Mouse (Mus musculus) kidney, adult 18-20 months (tissue): Measurements from ENCODE around the gene Ren1.
"Not testable (repeated sequence)": the region's sequence is repeated elsewhere in the genome, so short reads cannot be mapped to it uniquely, and the experiment has no call there.

Source experiments
- DNase-seq: peaks from one replicate; pipeline ENCODE4 v3.0.0; 2021

Gene Ren1

DNA sequence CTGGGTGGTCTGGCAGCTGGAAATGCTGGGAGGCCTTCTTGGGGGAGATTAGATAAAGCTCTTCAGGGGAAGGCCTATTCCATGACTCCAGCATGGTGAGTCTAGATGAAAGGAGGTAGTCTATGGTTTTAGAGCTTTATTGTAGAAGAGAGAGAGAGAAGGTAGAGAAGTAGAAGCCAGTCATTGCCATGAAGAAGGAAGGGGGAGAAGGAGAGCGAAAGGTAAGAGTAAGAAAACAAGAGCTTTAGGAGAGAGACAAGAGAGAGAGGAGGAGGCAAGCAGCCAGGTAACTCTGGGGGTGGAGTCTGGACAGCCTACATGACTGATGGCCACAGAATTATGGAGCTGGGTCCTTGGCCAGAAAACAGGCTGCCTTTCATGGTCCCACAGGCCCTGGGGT lies at the start of gene Ren1:
Ren1 (plus strand) TSS at position 301 of the 400 bp plus-strand sequence.
- no peak for DNase-seq

DNA sequence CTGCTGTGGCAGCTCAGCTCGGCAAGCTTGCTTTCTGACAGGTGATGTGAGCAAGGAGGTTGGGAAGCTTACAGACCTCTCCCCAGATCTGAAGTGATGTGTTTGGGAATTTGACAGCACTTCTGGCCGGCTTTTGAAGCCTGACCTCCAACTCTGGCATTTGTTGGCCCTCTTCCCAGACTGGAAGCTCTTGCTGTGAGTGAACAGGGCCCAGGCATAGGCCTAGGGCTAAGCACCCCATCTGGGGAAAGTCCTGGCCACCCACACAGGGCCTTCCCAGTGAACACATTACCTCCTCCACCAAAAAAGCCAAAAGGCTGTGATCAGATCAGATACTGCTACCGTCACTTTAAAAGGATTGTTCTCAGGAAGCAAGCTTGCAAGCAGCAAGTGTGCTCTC lies 47.8 kb upstream of the Ren1 start:
- peak; percentile 63 for DNase-seq

DNA sequence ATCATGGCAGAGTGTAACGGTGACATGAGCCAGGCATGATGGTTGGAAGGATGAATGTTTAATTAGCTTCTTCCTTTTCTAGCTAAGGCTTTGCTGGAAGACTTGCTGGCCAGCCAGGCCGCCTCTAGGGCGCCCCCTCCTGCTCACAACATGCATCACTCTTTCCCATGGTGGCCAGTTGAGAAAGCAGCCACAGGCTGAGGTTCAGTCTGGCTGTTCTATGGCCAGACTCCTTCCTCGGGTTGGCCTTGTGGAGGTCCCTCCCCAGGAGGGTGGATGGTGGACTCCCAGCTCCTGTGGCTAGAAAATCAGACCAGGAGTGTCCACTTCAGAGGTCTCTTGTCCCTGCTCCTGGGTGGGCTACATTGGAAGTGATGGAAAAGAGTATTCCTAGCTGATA lies 43.5 kb upstream of the Ren1 start:
- DNase-seq, result peak; percentile 89

DNA sequence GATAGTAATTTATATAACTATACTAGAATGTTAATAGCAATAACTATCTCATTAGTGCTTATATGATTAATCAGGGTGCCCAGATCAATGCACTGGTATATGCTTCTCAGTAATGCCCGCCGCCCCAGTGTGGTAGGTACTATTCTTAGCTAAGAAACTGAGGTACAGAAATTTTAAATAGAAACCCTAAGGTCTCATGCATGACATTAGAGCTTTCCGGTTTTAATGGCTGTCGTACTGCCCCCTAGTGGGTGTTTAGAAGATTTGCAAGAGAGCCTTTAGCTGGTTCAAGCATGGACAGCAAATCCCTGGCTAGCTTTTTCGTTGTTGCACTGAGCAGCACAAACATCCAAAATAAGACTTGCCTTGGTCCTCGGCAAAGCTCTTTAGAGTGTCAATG lies 43.0 kb upstream of the Ren1 start:
- DNase-seq, result peak; percentile 53

DNA sequence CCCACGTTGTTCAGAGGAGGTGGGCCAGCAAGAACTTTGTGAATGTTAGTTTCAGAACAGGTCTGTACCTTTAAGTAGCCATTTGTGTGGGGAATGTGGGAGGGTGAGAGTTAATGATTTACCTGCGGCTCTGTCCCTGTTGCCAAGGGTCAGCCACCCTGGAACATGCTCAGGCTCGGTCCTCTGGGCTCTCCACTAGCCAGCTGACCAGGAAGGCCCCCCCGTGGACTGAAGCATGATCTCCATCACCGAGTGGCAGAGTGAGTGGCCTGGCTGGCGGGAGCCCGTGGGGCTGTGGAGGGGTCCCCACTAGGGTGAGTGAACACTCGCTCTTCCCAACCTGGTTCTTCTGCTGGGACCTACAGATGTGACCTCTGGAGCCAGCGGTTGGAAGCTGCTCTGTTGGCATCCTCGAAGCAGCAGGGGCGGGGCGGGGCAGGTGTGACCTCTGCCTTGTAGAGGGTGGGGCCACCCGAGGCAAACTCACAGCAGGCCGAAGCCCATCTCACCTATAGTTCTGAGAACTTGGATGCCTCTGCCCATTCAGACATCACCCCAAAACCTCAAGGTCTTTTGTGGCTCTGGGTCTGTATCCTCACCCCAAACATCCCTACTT lies 40.5 kb upstream of the Ren1 start, which contains the start of gene Golt1a:
Golt1a (plus strand) TSS at position 149 of the 616 bp plus-strand sequence.
- peak; percentile 91 for DNase-seq

DNA sequence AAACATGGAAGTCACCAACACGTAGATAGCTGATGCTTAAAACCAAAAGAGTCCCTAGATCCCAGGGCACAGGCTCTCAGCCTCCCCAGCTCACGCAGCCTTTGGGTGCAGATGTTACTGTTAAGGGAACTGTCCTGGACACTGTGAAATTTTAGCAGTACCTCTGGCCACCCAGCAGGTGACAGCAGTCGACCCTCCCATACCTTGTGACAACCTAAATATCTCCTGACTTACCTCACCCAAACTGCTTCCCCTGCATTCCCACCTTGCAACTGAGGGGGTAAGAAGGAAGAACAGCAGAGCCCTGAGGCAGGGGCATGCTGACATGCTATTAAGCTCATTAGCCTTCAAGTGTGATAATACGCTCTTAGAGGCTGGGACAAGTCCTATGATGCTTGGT lies 39.1 kb upstream of the Ren1 start:
- no peak for DNase-seq

DNA sequence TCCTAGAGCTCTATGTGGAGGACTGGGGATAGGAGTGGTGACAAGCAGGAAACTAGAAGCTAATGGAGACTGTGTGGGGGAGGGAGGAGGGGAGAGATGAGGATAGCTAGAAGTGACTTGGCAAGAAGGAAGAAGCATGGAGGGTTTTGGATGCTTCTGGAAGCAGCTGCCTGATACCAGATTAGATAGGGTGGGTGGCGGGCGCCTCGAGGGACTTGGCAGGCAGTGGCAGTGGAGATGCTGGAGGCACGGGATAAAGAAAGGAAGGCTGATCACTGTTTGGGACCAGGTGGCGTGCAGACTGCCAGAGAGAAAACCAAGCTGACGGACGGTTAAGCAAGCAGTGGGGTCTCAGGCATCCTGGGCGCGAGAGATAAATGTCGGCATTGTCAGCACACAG lies 38.4 kb upstream of the Ren1 start:
- no peak for DNase-seq

DNA sequence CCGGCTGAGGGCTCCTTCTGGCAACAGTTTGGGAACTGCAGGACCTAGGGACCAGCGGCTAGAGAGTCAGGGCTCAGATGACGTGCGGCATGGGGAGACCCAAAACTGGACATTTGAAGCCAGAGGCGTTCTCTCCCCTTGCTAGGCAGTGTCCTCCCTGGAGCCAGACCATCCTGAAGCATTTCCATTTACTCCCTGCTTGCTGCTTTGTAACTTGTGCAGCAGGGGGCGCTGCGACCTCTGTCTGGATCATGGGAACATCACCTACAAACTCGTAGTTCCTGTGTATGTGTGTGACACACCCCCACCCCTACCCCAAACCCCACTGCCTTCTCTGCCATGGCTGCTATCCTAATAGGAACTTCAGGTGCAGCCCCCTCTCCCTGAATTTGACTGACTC lies 35.9 kb upstream of the Ren1 start:
- DNase-seq, result peak; percentile 66

DNA sequence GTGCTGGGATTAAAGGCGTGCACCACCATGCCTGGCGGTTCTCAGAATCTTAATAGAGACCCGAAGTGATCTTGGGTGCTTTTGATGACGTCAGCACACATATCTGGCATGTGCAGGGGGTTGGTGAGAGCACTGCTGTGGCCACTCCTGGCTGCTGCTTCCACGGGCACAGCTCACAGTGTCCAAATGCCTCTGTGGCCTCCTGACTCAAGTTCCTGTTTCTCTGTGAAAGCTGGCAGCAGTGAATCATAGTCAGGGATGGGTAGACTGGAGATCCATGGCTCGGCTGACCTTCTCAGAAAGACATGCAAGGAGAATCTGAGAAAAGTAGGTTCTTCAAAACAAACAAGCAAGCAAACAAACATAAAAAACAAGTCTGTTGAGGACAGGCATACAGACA lies 34.5 kb upstream of the Ren1 start:
- DNase-seq, result no peak

DNA sequence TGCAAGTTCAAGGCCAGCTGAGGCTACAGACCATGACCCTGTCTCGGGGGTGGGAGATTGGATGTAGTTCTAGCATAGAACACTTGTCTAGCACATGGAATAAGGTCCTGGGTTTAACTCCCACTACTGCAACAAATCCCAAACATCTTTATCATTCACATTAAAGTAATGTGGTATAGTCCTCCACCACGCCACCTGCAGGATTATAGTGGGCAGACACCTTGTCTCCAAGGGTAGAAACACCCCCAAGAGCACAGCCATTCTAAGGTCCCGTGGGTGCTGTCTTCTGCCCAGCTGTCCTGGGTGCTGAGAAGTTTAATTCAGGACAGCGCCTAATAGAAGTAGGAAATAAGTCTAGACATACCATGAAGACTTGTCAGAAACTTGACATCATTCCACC lies 33.7 kb upstream of the Ren1 start:
- DNase-seq, result no peak

DNA sequence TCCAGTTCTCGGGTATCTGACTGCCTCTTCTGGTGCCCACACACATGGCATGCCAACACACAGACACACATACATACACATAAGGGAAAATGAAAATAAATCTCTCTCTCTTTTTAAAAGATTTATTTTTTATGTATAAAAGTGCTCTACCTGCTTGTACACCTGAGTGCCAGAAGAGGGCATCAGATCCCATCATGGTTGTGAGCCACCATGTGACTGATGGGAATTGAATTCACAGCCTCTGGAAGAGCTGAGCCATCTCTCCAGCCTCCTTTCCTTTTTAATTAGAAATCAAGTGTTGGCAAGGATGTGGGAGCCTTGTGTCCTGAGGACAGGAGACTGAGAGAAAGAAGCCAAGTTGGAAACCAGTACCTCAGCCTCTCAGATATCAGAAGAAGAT lies 33.2 kb upstream of the Ren1 start:
- no peak for DNase-seq

DNA sequence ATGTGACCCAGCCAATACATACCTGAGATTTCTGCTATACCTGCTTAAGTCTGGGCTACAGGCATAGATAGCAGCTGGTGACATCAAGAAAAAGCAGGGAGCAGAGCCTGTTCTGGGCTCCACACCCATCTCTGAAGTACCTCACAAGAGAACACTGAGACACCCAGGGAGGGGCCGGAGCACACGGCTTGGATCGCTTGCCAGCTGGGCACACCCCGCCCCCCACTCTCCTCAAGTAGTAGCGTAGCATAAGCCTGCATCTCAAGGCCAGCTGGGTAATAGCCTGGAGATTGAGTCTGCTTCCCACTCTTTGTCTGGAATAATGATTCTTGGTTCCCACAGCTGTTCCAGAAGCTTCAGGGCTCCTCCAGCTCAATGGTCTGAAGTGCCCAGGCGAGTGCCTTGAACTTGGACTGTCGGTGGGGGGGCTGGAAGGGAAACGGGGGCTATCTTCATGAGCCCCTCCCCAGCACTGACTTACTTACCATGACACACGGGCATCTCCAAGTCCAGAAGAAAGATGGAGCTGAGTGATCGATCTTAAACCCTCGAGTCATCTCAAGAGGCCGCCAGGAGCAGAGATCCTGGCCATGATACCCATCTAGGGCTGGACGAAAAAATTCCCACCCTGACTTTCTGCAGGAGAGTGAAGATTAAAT lies 28.9 kb upstream of the Ren1 start, which contains the start of gene Kiss1:
Kiss1 (plus strand) TSS at position 609 of the 659 bp plus-strand sequence.
- DNase-seq, result no peak

DNA sequence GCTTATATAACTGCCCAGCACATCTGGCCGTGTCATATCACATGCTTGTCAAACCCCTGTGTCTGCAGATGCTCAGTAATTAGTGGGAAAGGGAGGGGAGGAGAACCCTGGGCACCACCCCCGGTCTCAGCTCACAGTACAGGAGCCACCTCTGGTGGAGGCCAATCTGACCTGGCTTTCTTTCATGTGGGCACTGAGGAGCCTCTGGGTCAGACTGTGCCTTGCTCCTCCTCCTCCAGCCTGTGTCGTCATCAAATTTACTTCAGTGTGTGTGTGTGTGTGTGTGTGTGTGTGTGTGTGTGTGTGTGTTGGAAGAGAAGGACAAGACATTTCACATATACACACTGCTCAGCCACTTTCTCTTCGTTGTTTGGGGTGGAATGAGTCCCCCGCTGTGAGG lies 27.0 kb upstream of the Ren1 start:
- no peak for DNase-seq

DNA sequence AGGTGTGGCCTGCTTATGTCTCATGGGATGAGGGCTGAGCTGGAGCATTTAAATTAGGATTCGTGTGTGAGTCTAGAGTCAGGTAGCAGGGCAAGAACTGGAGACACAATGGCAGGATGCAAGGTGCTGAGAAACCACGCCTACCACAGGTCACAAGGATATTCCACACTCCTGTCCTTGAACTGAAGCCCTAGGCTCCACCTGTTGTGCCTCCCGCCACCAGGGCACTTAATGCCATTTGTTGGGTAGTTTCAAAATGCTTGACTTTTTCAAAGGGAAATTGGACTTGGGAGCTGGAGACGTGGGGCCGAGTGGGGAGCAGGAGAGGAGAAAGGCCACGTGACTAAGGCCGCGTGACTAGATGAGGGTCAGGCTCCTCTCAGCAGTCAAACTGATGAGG lies 24.4 kb upstream of the Ren1 start:
- DNase-seq, result no peak

DNA sequence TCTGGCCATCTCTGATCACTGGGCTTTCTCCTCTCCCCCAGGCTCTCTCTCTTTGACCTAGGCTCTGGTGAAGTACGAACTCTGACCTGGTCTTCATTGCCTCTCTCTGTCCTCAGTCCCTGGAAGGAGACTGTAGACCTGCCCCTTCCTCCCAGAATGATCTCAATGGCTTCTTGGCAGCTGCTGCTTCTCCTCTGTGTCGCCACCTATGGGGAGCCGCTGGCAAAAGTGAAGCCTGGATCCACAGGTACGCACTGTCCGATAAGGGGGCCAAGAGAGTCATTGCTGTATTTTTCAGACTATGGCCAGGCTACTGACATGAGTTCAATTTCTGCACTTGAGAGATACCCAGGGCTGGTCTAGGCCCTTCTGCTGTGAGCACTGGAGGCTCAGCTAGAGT lies 23.2 kb upstream of the Ren1 start:
- DNase-seq, result no peak

DNA sequence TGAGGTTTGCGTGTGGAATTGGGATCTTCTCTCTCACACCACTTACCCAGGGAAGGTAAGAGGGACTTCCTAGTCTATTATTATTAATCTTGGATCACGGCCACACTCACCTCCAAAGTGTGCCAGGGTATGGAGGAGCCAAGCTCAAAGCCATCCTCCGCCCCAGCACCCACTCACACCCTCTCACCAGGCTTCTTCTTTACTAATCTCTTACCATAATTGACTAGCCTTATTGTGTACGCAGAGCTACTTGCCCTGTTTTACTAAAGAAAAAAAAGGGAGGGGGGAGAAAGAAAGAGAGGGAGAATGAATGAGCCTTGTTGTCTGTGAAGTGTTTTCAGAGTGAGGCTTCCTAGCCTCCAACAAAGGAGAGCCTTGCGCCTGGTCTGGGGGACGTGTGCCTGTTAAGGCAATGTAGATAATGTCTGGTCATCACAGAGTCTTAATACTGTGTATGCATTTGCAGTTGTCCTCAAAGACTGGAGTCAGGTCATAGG lies 22.0 kb upstream of the Ren1 start:
- no peak for DNase-seq

DNA sequence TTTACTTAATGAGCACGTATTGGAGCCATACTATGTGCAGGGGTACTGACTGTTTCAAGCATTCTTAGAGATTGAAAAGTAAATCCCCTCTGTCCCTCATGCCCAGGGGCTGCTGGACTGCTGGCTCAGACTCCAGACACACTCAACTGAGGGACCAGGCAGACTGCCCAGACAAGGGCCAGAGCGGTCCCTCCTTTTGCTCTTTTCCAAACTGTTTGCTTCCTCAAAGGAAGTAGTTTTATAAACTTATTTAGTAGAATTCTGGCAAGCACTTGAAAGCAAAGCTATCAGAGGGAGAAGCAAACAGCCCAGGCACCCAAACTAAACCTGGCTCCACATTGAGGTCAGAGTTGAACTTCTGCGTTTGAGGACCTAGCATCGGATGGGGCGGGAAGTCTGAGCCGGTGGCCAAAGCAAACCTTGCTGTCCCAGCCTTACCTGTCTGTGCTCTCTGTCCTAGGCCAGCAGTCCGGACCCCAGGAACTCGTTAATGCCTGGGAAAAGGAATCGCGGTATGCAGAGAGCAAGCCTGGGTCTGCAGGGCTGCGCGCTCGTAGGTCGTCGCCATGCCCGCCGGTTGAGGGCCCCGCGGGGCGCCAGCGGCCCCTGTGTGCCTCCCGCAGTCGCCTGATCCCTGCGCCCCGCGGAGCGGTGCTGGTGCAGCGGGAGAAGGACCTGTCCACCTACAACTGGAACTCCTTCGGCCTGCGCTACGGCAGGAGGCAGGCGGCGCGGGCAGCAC lies 21.2 kb upstream of the Ren1 start:
- peak; percentile 18 for DNase-seq

DNA sequence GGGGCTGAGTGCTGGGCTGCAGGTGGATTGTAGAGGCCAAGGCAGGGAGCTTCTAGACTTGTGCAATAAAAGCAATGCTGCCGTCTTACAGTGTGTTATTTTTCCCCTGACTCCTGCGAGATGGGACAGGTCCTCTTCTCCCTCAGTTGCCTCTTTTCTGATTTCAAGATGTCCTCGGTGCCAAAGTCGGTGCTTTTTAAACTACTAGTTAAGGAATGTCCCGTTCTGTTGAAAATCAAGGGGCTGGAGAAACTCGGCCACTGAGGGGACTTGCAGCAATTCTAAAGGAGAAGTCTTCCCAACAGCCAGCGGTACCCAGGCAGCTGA lies 20.7 kb upstream of the Ren1 start:
- no peak for DNase-seq

DNA sequence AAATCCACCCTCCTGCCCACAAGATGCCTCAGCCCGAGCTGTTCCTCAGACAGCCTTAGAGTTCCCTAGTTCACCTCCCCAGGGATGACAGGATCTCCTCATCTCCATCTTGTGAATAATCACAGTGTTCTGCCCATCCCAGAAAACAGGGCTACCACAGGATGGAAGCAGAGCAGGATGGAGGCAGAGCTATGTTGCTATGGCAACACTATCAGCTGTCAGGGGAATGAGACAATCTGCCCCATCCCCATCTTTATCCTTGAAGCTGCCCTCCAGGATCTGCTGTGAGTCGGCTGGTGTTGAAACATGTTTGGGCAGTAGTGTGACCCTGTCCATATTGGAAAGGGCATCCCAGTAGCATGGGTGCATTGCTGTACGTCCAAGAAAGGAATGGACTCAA lies 19.2 kb upstream of the Ren1 start:
- DNase-seq, result no peak

DNA sequence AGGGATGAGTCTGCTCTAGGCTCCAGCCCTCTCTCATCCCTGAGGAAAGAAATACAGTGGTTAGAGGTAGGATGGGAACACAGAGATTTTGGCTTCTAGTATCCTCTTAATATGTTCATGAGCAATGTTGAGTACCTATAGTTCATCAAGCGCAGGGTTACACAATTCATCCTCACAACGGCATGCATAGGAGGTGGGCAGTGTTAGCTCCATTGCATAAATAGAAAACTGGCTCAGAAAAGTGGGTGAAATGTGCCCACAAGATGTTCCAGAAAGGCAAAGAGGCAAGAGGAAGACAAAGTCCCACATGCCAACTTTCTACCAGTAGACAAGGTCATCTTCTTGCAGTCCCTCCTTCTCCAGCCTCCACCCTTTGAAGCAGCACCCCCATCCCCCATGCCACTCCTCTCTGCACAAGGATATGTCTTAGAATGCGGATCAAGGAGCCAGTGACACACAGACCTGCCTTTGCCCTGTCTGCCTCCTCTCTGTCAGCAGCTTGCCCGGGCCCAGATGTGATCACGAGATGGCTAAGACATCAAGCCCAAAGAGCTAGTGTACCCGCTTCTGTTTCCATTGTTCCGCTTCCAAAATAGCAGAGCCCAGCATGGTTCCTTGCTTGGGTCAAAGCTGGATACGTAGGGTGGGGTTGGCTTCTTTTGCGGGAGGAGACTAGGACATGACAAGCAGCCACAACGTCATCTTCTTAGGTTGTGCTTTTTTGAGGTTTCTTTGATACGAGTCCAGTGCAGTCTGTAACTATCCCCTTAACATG lies 17.5 kb upstream of the Ren1 start:
- DNase-seq, result no peak

DNA sequence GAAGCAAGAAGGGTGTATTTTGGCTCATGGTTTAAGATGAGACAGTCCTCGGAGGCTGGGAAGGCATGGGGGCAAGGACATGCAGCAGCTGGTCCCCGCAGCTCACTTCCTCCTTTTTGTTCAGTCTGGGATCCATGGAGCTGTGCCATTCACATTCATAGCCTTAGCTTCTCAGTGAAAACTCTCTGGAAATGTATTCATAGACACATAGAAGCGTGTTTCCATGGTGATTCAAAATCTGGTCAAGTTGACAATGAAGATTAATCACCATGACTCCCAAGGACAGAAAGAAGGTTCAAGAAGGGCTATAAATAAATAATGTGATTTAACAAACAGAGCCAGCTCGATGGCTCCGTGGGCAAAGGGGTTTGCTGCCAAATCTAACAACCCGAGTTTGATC lies 16.4 kb upstream of the Ren1 start:
- DNase-seq, result no peak

DNA sequence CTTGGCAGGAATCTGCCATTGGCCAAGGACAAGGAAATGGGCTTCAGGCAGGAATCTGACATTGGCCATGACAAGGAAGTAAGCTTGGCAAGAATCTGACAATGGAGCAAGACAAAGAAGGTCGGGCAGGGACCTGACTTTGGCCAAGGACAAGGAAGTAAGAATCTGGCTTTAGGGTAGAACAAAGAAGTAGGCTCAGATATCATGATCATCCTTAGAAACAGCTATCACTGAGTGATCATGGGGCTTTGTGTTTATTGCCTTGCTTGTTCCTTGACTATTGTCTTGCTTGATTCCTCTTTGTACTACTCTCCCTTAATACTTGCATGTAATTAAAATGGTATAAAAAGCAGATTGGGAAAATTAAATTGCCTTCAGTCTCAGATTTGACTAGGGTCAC lies 9.9 kb upstream of the Ren1 start:
- DNase-seq, result not testable (repeated sequence)

DNA sequence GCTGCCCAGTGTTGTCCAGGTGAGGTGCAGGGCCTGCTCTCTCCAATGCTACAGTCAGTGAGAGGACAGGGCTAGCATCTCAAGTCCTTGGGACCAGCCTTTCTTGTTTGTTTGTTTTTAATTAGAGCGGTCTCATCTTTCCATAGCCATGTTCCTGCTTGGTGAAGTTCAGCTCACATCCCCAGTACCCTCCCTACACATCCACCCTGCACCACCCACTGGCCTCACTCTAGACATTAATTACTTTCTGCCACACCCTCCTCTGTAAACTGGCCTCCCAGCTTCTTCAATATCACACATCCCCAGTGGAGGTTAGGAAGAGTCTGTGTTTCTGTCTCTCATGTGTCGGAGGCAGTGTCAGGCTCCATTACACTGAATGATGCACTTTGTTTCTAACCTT lies 6.0 kb upstream of the Ren1 start:
- no peak for DNase-seq
